Mouse (Mus musculus) liver, embryonic 11.5 days (tissue): ENCODE measurements at regions not wholly inside any gene's neighbourhood (a gene's known extent, or its start where the extent isn't known, plus 50 kb on each side); places are given as distances from the start of the nearest gene placed in this dataset.

Experiments
- ATAC-seq: fragments of 200-750 bp; cut with Nextera tagmentation; replicated peaks from 2 replicates; pipeline ENCODE4 v1.8.0; 2017; ENCODE audit warnings: moderate number of reproducible peaks, mild to moderate bottlenecking, moderate TSS enrichment, moderate library complexity; ENCODE audit not compliant: low FRiP score
- DNase-seq: peaks from one replicate; pipeline ENCODE4 v3.0.0-alpha.2; 2017; ENCODE audit warnings: low spot score
- H3K27ac ChIP-seq: fragments of 300-500 bp; sonication (generic); 2 replicates; pipeline ENCODE4 v1.5.1; 2014; ENCODE audit warnings: mild to moderate bottlenecking, low read depth, low read length, control low read depth
- H3K27me3 ChIP-seq: fragments of 300-500 bp; sonication (generic); replicated peaks from 2 replicates; pipeline ENCODE4 v1.6.1; 2014; ENCODE audit warnings: low read length, mixed read lengths; ENCODE audit not compliant: control insufficient read depth, insufficient read depth
- H3K36me3 ChIP-seq: fragments of 300-500 bp; sonication (generic); 2 replicates; pipeline ENCODE4 v1.6.1; 2014; ENCODE audit warnings: mild to moderate bottlenecking, low read length, moderate library complexity, mixed read lengths; ENCODE audit not compliant: control insufficient read depth, insufficient read depth
- H3K4me1 ChIP-seq: fragments of 300-500 bp; sonication (generic); replicated peaks from 2 replicates; pipeline ENCODE4 v1.6.1; 2014; ENCODE audit warnings: low read length, mixed read lengths; ENCODE audit not compliant: control insufficient read depth, insufficient read depth
- H3K4me2 ChIP-seq: fragments of 300-500 bp; sonication (generic); 2 replicates; pipeline ENCODE4 v1.6.1; 2014; ENCODE audit warnings: mild to moderate bottlenecking, control low read depth, moderate library complexity
- H3K4me3 ChIP-seq: fragments of 300-500 bp; sonication (generic); 2 replicates; pipeline ENCODE4 v1.5.1; 2014; ENCODE audit warnings: low read depth, low read length, control low read depth
- H3K9ac ChIP-seq: fragments of 300-500 bp; sonication (generic); 2 replicates; pipeline ENCODE4 v1.6.1; 2014; ENCODE audit warnings: low read depth, low read length, control low read depth
- H3K9me3 ChIP-seq: fragments of 300-500 bp; sonication (generic); 2 replicates; pipeline ENCODE4 v1.6.1; 2016; ENCODE audit warnings: low read length, inconsistent platforms, mixed read lengths; ENCODE audit not compliant: control insufficient read depth
- WGBS: fragments of 180-500 bp; shearing (Covaris S2); extraction: QIAGEN DNeasy Blood & Tissue Kit; methylation state at CpG from one replicate; pipeline ENCODE4 v1.1.7; 2014; 5-methylcytosine and 5-hydroxymethylcytosine counted together

DNA sequence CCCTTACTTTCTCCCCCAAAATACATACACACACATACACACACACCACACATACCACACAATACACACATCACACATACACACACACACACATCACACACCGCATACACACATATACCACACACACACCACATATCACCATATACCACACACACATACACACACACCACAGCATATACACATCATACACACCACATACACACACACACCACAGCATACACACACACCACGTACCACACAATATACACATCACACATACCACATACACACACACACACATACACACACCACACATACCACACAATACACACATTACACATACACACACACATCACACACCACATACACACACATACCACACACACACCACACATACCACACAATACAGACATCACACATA lies 362.5 kb upstream of the Ubash3b start:
- Histone ChIP-seq H3K4me1 (no peaks in the 10 kb centered on the region), H3K9ac (no peak overlapping the region), H3K4me2 (no peak overlapping the region), H3K27me3 (no peaks in the 10 kb centered on the region), H3K36me3 (no peaks in the 10 kb centered on the region), H3K4me3 (no peak overlapping the region), H3K27ac (no peak overlapping the region), H3K9me3 (no peaks in the 10 kb centered on the region)
- DNase-seq (no peak), ATAC-seq (no peak)
- WGBS = 79% methylated on average over 2 of the region's 2 CpGs

DNA sequence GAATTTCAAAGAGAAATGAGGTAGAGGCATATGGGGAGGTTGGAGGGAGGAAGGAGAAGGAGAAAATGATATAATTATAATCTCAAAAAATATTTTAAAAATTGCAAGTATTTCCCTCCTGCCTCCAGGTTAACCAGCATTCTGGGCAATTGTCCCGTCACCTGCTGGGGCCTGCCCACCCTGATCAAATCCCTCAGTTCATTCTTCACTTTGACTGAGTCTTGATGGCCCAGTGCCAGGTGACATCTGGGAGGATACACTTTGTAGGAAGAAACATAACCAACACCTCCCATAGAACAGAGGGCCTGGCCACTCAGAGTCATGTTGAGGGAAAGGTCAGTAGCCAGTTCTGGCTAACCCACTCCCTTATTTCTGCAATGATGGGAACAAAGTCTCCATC lies 360.8 kb upstream of the Ubash3b start:
- Histone ChIP-seq H3K27ac (no peak overlapping the region), H3K4me3 (no peak overlapping the region), H3K9ac (no peak overlapping the region), H3K27me3 (no peaks in the 10 kb centered on the region), H3K36me3 (no peaks in the 10 kb centered on the region), H3K9me3 (no peaks in the 10 kb centered on the region), H3K4me1 (no peaks in the 10 kb centered on the region), H3K4me2 (no peak overlapping the region)
- WGBS = 78% methylated on average over 1 of the region's 1 CpGs
- no peak for DNase-seq
- ATAC-seq = no peak

DNA sequence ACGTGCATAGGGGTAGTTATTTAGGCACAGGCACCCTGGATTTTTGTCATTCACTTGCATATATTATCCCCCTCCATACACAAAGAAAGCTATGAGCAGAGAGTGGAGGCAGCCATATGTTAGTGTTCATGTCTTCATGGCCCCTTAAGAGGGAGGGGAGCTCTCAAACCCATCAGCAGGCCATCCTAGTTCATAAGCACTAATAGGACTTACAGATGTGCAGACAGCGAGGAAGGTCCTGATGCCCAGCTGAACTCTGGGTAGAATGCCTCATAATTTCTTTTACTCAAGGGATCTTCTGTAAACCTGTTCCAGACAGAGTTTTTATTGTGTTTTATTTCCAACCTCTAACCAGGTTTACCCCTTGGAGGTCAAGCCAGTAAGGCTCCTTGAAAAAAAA lies 356.3 kb upstream of the Ubash3b start:
- DNase-seq (no peak), ATAC-seq (no peak)
- 83% methylated on average over 2 of the region's 2 CpGs for WGBS
- no peak overlapping the region for H3K4me3 ChIP-seq
- H3K9me3 ChIP-seq = no peaks in the 10 kb centered on the region
- H3K4me1 ChIP-seq = no peaks in the 10 kb centered on the region
- H3K9ac ChIP-seq = no peak overlapping the region
- no peak overlapping the region for H3K4me2 ChIP-seq
- no peaks in the 10 kb centered on the region for H3K36me3 ChIP-seq
- no peaks in the 10 kb centered on the region for H3K27me3 ChIP-seq
- H3K27ac ChIP-seq = no peak overlapping the region

DNA sequence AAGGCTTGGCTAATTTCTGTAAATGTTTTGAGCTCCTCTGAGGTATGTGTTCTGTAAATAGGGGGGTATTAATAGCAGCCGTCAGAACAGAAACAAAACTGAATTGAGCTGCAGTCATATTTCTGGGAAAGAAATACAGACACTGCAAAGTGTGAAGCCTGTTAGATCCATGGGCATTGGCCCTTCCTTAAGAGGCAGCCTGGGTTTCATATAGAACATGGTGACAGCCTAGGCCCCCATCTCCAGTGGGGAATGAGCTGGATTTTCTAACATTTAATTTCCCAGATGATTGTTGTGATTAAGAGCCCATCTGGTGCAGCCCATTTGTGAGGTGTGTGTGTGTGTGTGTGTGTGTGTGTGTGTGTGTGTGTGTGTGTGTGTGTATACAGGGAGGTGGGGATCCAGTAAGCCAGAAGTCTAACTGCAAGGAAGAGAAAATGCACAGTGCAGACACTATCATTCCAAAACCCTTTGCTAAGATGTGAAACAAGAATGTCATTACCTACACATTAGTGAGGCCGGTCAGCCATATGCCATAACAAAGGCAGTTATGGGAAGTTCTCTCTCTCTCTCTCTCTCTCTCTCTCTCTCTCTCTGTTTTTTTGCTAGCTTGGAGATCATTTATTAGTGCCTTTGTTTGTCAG lies 355.7 kb upstream of the Ubash3b start:
- Histone ChIP-seq H3K27me3 (no peaks in the 10 kb centered on the region), H3K36me3 (no peaks in the 10 kb centered on the region), H3K4me1 (no peaks in the 10 kb centered on the region), H3K9me3 (no peaks in the 10 kb centered on the region), H3K4me3 (no peak overlapping the region), H3K4me2 (no peak overlapping the region), H3K9ac (no peak overlapping the region), H3K27ac (no peak overlapping the region)
- no peak for ATAC-seq
- no peak for DNase-seq
- 75% methylated on average over 2 of the region's 2 CpGs for WGBS

DNA sequence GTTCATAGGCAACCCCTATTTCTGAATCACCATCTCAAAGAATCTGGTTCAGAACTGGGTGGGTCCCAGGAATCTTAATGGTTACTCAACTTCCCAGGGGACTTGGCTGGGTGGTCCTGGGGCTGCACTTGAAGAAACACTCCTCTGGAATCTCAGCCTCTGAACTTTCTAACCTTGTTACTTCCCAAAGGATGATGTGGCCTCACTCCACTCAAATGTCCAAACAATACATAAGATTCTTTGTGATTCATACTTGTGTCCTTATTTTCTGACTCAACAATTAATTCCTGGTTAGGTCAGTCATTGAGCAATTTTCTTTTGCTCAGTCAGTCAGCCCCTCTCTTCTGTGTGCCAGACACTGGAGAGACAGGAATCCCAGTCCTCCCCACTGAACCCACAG lies 353.7 kb upstream of the Ubash3b start:
- no peaks in the 10 kb centered on the region for H3K4me1 ChIP-seq
- H3K4me3 ChIP-seq = no peak overlapping the region
- H3K36me3 ChIP-seq = no peaks in the 10 kb centered on the region
- DNase-seq (no peak), ATAC-seq (no peak)
- no peak overlapping the region for H3K4me2 ChIP-seq
- no peak overlapping the region for H3K27ac ChIP-seq
- no peaks in the 10 kb centered on the region for H3K27me3 ChIP-seq
- no peaks in the 10 kb centered on the region for H3K9me3 ChIP-seq
- no peak overlapping the region for H3K9ac ChIP-seq

DNA sequence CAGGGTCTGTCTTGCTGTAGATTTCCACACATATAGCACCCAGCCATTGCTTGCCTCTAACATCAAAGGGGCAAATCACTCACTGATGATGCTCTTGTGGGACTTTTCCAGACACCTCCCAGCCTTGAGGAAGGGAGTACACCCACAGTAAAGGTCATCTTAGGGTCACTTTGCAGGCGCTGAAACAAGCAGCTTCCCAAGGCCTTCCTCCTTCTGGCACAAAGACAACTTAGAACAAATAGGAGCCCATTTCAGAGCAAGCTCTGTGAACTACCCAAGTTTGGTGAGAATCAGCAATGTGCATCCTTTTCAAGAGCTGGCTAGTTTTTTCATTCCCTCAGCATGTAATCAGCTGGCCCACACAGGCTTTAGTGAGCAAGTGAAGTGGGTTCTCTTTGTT lies 352.2 kb upstream of the Ubash3b start:
- Histone ChIP-seq H3K36me3 (no peaks in the 10 kb centered on the region), H3K9me3 (no peaks in the 10 kb centered on the region), H3K27me3 (no peaks in the 10 kb centered on the region), H3K4me1 (no peaks in the 10 kb centered on the region), H3K27ac (no peak overlapping the region), H3K4me3 (no peak overlapping the region), H3K9ac (no peak overlapping the region), H3K4me2 (no peak overlapping the region)
- 50% methylated on average over 1 of the region's 1 CpGs for WGBS
- ATAC-seq (no peak), DNase-seq (no peak)

DNA sequence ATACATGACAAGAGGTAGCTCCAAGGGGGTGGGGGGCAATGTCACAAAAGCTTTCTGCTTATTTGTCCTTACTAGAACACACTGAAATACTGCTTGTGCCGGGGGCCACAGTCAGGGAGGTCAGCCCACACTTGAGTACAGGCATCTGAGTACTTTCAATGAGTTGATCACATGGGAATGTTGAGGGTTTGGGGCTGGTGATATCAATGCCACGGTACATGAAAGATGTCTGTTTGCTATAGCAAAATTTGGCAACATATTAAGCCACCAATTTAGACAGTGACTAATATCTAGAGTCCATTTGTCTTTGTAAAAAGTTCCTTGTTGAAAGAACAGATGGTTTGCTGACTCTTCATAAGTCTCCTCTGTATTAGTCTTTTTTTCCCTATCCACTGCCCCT lies 348.1 kb upstream of the Ubash3b start:
- Histone ChIP-seq H3K36me3 (no peaks in the 10 kb centered on the region), H3K4me1 (no peaks in the 10 kb centered on the region), H3K9ac (no peak overlapping the region), H3K27ac (no peak overlapping the region), H3K4me2 (no peak overlapping the region), H3K27me3 (no peaks in the 10 kb centered on the region), H3K9me3 (no peaks in the 10 kb centered on the region), H3K4me3 (no peak overlapping the region)
- DNase-seq (no peak), ATAC-seq (no peak)
- 73% methylated on average over 2 of the region's 2 CpGs for WGBS

DNA sequence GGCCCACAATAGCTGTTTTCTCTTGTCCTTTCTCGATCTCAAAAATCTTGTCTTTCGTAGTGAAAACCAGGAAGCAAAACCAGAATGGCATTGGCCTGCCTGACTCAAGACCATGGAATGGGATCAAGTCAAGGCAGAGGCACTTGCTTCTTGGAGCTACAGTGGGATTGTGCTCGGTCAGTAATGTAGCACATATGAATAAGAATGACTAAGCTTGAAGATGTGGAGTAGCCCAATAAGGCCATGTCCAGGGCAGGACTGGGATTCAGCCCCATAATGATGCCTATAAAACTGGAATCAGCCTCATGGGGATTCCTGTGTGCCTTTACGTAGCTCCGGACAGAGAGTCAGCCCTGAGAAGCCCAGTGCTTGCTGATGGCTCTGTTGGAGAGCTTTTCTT lies 347.2 kb upstream of the Ubash3b start:
- Histone ChIP-seq H3K4me2 (no peak overlapping the region), H3K9me3 (no peaks in the 10 kb centered on the region), H3K27ac (no peak overlapping the region), H3K4me1 (no peaks in the 10 kb centered on the region), H3K36me3 (no peaks in the 10 kb centered on the region), H3K4me3 (no peak overlapping the region), H3K27me3 (no peaks in the 10 kb centered on the region), H3K9ac (no peak overlapping the region)
- no peak for DNase-seq
- no peak for ATAC-seq
- WGBS = 85% methylated on average over 5 of the region's 5 CpGs

DNA sequence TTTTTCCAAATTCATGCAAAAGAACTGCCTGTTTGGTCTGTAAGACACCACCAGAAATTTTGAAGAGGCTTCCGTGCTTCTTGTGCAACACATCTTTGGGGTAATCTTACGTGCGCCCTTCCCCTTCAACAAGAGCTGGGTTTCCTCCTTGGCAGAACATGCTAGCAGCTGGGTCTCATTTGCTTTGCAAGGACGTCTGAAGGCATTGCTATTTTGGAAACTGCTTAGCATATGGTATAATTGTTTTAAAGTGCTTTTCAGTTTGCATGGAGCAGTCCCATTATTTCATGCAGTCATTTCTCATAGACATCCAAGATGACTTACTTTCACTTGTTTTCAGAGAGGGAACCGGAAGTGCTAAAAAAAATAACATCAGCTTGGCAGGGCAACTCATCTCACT lies 336.8 kb upstream of the Ubash3b start:
- DNase-seq = no peak
- ATAC-seq = no peak
- Histone ChIP-seq H3K4me1 (no peaks in the 10 kb centered on the region), H3K36me3 (no peaks in the 10 kb centered on the region), H3K9ac (no peak overlapping the region), H3K4me2 (no peak overlapping the region), H3K9me3 (no peaks in the 10 kb centered on the region), H3K27ac (no peak overlapping the region), H3K4me3 (no peak overlapping the region), H3K27me3 (no peaks in the 10 kb centered on the region)
- 81% methylated on average over 5 of the region's 5 CpGs for WGBS
